Mouse (Mus musculus) induced T-regulatory cell, adult 2 months (primary cell): ENCODE data around the gene Sprtn.

ENCODE experiments used
- DNase-seq: peaks from one replicate; pipeline ENCODE4 v3.0.0-alpha.2; 2012; ENCODE audit warnings: low read depth

Gene Sprtn

GRCm38 (mm10) chr8:124903198-124903597 is 5.5 kb downstream of the Sprtn start:
- no peak for DNase-seq

GRCm38 (mm10) chr8:124905482-124905881 is 7.8 kb downstream of the Sprtn start:
- no peak for DNase-seq

GRCm38 (mm10) chr8:124909936-124910335 is 12.2 kb downstream of the Sprtn start:
- DNase-seq, result no peak

GRCm38 (mm10) chr8:124910349-124910748 is 12.7 kb downstream of the Sprtn start:
- no peak for DNase-seq

- no peak for DNase-seq
Measured at GRCm38 (mm10) chr8:124911938-124912872, 14.5 kb downstream of the Sprtn start.

- DNase-seq, result no peak
Measured at GRCm38 (mm10) chr8:124914061-124914460, 16.4 kb downstream of the Sprtn start.

- DNase-seq, result no peak
Measured at GRCm38 (mm10) chr8:124917741-124918484, 20.2 kb downstream of the Sprtn start.

- DNase-seq, result no peak
Measured at GRCm38 (mm10) chr8:124921369-124922279, 23.9 kb downstream of the Sprtn start.

- no peak for DNase-seq
Measured at GRCm38 (mm10) chr8:124922490-124923089, 24.9 kb downstream of the Sprtn start.

GRCm38 (mm10) chr8:124923971-124924652 is 26.4 kb downstream of the Sprtn start:
- no peak for DNase-seq

- DNase-seq, result no peak
Measured at GRCm38 (mm10) chr8:124925544-124926266, 28.0 kb downstream of the Sprtn start.

- DNase-seq, result no peak
Measured at GRCm38 (mm10) chr8:124926351-124926771, 28.7 kb downstream of the Sprtn start.

GRCm38 (mm10) chr8:124929006-124929405 is 31.3 kb downstream of the Sprtn start:
- no peak for DNase-seq

- DNase-seq, result no peak
Measured at GRCm38 (mm10) chr8:124930086-124930485, 32.4 kb downstream of the Sprtn start.

- DNase-seq, result peak; percentile 24
Measured at GRCm38 (mm10) chr8:124930649-124931048, 33.0 kb downstream of the Sprtn start.

- no peak for DNase-seq
Measured at GRCm38 (mm10) chr8:124932435-124932834, 34.7 kb downstream of the Sprtn start.

- DNase-seq, result no peak
Measured at GRCm38 (mm10) chr8:124935116-124935515, 37.4 kb downstream of the Sprtn start.

- no peak for DNase-seq
Measured at GRCm38 (mm10) chr8:124936699-124937098, 39.0 kb downstream of the Sprtn start.

GRCm38 (mm10) chr8:124937293-124937692 is 39.6 kb downstream of the Sprtn start:
- no peak for DNase-seq

- DNase-seq, result no peak
Measured at GRCm38 (mm10) chr8:124943801-124944200, 46.1 kb downstream of the Sprtn start.
